Comparison of ENCODE assay signal across 8 mouse cellular contexts in the genomic region with DNA sequence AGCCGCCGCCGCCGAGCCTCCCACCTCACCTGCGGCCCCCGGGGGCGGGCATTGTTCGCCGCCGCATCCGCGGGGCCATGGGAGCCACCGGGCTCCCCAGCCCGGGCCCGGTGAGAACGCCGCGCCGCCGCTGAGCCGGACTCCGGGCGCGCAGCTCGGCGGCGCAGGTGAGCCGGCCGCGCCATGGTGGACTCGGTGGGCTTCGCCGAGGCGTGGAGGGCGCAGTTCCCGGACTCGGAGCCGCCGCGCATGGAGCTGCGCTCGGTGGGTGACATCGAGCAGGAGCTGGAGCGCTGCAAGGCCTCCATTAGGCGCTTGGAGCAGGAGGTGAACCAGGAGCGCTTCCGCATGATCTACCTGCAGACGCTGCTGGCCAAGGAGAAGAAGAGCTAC. TPM values are rescaled to one million over a fixed set of nuclear protein-coding genes. Genes with fewer than 3 reads are reported as not detected.
DNase-seq lines count a peak whose midpoint lies in the region; ATAC-seq lines count a peak whose summit lies in the region.

No protein-coding gene starts in this region.

- DNase-seq in heart, postnatal 4 days, result no peak
- DNase-seq in cerebellum, adult 9-11 months, result peak; percentile 56
- DNase-seq in hindbrain, embryonic 10.5 days (ENCODE audit: low spot score), result peak; percentile 56
- no peak for DNase-seq in left cerebral cortex, adult 18-20 months (ENCODE audit: low spot score in 2 of 2)

- H3K4me1 ChIP-seq in heart, embryonic 13.5 days, result peaks cover 58% of the 10 kb centered on the region
- peaks cover 96% of the 10 kb centered on the region for H3K4me1 ChIP-seq in hindbrain, embryonic 10.5 days (replicated peaks)
- peaks cover 60% of the 10 kb centered on the region for H3K4me1 ChIP-seq in liver, embryonic 15.5 days (replicated peaks)
- H3K4me1 ChIP-seq in stomach, embryonic 15.5 days, result peaks cover 42% of the 10 kb centered on the region

- peak overlapping the region; percentile 77 for H3K4me2 ChIP-seq in heart, embryonic 13.5 days
- H3K4me2 ChIP-seq in liver, embryonic 15.5 days, result peak overlapping the region; percentile 72
- H3K4me2 ChIP-seq in stomach, embryonic 15.5 days, result peak overlapping the region; percentile 87

- ATAC-seq in heart, embryonic 13.5 days (ENCODE audit: extremely low read depth, insufficient number of reproducible peaks, low FRiP score, low TSS enrichment), result no peak
- ATAC-seq in CD4-positive, CD25-positive, alpha-beta regulatory T cell, adult 4 months, result peak; percentile 27
- no peak for ATAC-seq in liver, embryonic 15.5 days (ENCODE audit: insufficient read depth)
- 0 out of 2 replicates have a peak, but pooled peaks have one; percentile 18 for ATAC-seq in stomach, embryonic 15.5 days (ENCODE audit: insufficient read depth, low FRiP score, low read depth)

- H3K36me3 ChIP-seq in heart, embryonic 13.5 days, result peaks cover 9% of the 10 kb centered on the region
- H3K36me3 ChIP-seq in hindbrain, embryonic 10.5 days, result peaks cover 21% of the 10 kb centered on the region
- no peaks in the 10 kb centered on the region for H3K36me3 ChIP-seq in liver, embryonic 15.5 days (replicated peaks)
- no peaks in the 10 kb centered on the region for H3K36me3 ChIP-seq in stomach, embryonic 15.5 days

- H3K27ac ChIP-seq in heart, embryonic 13.5 days (replicated peaks), result no peak overlapping the region
- peak overlapping the region; percentile 94 for H3K27ac ChIP-seq in hindbrain, embryonic 10.5 days
- H3K27ac ChIP-seq in liver, embryonic 15.5 days (replicated peaks), result peak overlapping the region; percentile 65
- H3K27ac ChIP-seq in stomach, embryonic 15.5 days, result peak overlapping the region; percentile 46; the same call in 1 of the 2 replicates

- WGBS in heart, embryonic 13.5 days, result under 1% methylated on average over 46 of the region's 48 CpGs
- WGBS in hindbrain, embryonic 10.5 days, result under 1% methylated on average over 48 of the region's 48 CpGs
- under 1% methylated on average over 48 of the region's 48 CpGs for WGBS in liver, embryonic 15.5 days (ENCODE audit: insufficient replicate concordance)
- under 1% methylated on average over 32 of the region's 48 CpGs for WGBS in stomach, embryonic 15.5 days

- no peaks in the 10 kb centered on the region for H3K9me3 ChIP-seq in heart, embryonic 13.5 days
- H3K9me3 ChIP-seq in hindbrain, embryonic 10.5 days, result no peaks in the 10 kb centered on the region
- no peaks in the 10 kb centered on the region for H3K9me3 ChIP-seq in liver, embryonic 15.5 days (replicated peaks)
- no peaks in the 10 kb centered on the region for H3K9me3 ChIP-seq in stomach, embryonic 15.5 days

- peak overlapping the region; percentile 93 for H3K9ac ChIP-seq in heart, embryonic 13.5 days
- peak overlapping the region; percentile 45; the same call in 1 of the 2 replicates for H3K9ac ChIP-seq in liver, embryonic 15.5 days
- H3K9ac ChIP-seq in stomach, embryonic 15.5 days, result peak overlapping the region; percentile 77

- H3K4me3 ChIP-seq in heart, embryonic 13.5 days, result peak overlapping the region; percentile 90
- H3K4me3 ChIP-seq in hindbrain, embryonic 10.5 days, result peak overlapping the region; percentile 89
- H3K4me3 ChIP-seq in liver, embryonic 15.5 days (replicated peaks), result peak overlapping the region; percentile 64
- peak overlapping the region; percentile 72 for H3K4me3 ChIP-seq in stomach, embryonic 15.5 days (replicated peaks)

- H3K27me3 ChIP-seq in heart, embryonic 13.5 days (replicated peaks), result peaks cover 43% of the 10 kb centered on the region
- H3K27me3 ChIP-seq in hindbrain, embryonic 10.5 days (ENCODE audit: insufficient read depth, poor library complexity, severe bottlenecking), result peaks cover 37% of the 10 kb centered on the region
- peaks cover 42% of the 10 kb centered on the region for H3K27me3 ChIP-seq in liver, embryonic 15.5 days
- no peaks in the 10 kb centered on the region for H3K27me3 ChIP-seq in stomach, embryonic 15.5 days (replicated peaks)

RNA-seq across cellular contexts. Expression of a gene that starts 0.4 kb away (rescaled TPM):
- 14.3 and 15.4 TPM in 2 replicates for polyA plus RNA-seq in heart, embryonic 13.5 days (2015; fragmentation: Nextera tagmentation; extraction: Ambion mirVana)
- total RNA-seq in heart, postnatal 4 days (2021), result 10 to 100 TPM; 15.5 to 16.4 TPM
- polyA plus RNA-seq in CD4-positive, CD25-positive, alpha-beta regulatory T cell, adult 4 months (2017; shearing (Covaris generic)), result 1 to 10 TPM; 4.4 to 7.0 TPM
- polyA plus RNA-seq in hindbrain, embryonic 10.5 days (2016; fragmentation: Nextera tagmentation; extraction: Ambion mirVana), result 6.6 and 7.8 TPM in 2 replicates
- polyA plus RNA-seq in liver, embryonic 15.5 days (2015; fragmentation: Nextera tagmentation; extraction: Ambion mirVana), result 1.3 and 1.9 TPM in 2 replicates
- 7.5 and 8.9 TPM in 2 replicates for polyA plus RNA-seq in stomach, embryonic 15.5 days (2015; fragmentation: Nextera tagmentation; extraction: Ambion mirVana)
- total RNA-seq in left cerebral cortex, adult 18-20 months (2021), result 100 to 1,000 TPM; 102 to 109 TPM

RNA-seq across cellular contexts. Expression of a gene that starts 24.0 kb away (rescaled TPM):
- 3.5 and 3.9 TPM in 2 replicates for polyA plus RNA-seq in heart, embryonic 13.5 days (2015; fragmentation: Nextera tagmentation; extraction: Ambion mirVana)
- 1 to 10 TPM; 1.7 to 1.8 TPM for total RNA-seq in heart, postnatal 4 days (2021)
- 1 to 10 TPM in 1 of 2 experiments, under 1 TPM in 1; 0.54 to 1.8 TPM for polyA plus RNA-seq in CD4-positive, CD25-positive, alpha-beta regulatory T cell, adult 4 months (2017; shearing (Covaris generic))
- polyA plus RNA-seq in hindbrain, embryonic 10.5 days (2016; fragmentation: Nextera tagmentation; extraction: Ambion mirVana), result 9.8 and 10.6 TPM in 2 replicates
- 1.7 and 2.1 TPM in 2 replicates for polyA plus RNA-seq in liver, embryonic 15.5 days (2015; fragmentation: Nextera tagmentation; extraction: Ambion mirVana)
- polyA plus RNA-seq in stomach, embryonic 15.5 days (2015; fragmentation: Nextera tagmentation; extraction: Ambion mirVana), result 6.9 and 7.6 TPM in 2 replicates
- 10 to 100 TPM; 27.6 to 28.0 TPM for total RNA-seq in left cerebral cortex, adult 18-20 months (2021)

RNA-seq across cellular contexts. Expression of a gene that starts 28.5 kb away (rescaled TPM):
- not detected in 2 replicates for polyA plus RNA-seq in heart, embryonic 13.5 days (2015; fragmentation: Nextera tagmentation; extraction: Ambion mirVana)
- total RNA-seq in heart, postnatal 4 days (2021), result not detected
- polyA plus RNA-seq in CD4-positive, CD25-positive, alpha-beta regulatory T cell, adult 4 months (2017; shearing (Covaris generic)), result not detected
- 0.20 and 1.0 TPM in 2 replicates for polyA plus RNA-seq in hindbrain, embryonic 10.5 days (2016; fragmentation: Nextera tagmentation; extraction: Ambion mirVana)
- not detected in 2 replicates for polyA plus RNA-seq in liver, embryonic 15.5 days (2015; fragmentation: Nextera tagmentation; extraction: Ambion mirVana)
- not detected in 2 replicates for polyA plus RNA-seq in stomach, embryonic 15.5 days (2015; fragmentation: Nextera tagmentation; extraction: Ambion mirVana)
- total RNA-seq in left cerebral cortex, adult 18-20 months (2021), result under 1 TPM in 1 of 2 experiments, not detected in 1; 0.28 TPM

Comparison
In these comparisons a context has a peak if more than half of its experiments do, and no peak if none do; other contexts are left out.
1. ATAC-seq: peak in CD4-positive, CD25-positive, alpha-beta regulatory T cell, adult 4 months (single experiment) and stomach, embryonic 15.5 days (single experiment); none in heart, embryonic 13.5 days (single experiment) and liver, embryonic 15.5 days (single experiment).
2. DNase-seq: peak in cerebellum, adult 9-11 months (single experiment) and hindbrain, embryonic 10.5 days (single experiment); none in heart, postnatal 4 days (single experiment) and left cerebral cortex, adult 18-20 months (0 of 2).
3. Peak in every context shown above with its lines, with median percentiles within 50 percentile points of each other: H3K4me2 ChIP-seq, H3K4me3 ChIP-seq and H3K9ac ChIP-seq.